Mouse (Mus musculus) kidney, postnatal 4 days (tissue): ENCODE measurements at regions not wholly inside any gene's neighbourhood (a gene's known extent, or its start where the extent isn't known, plus 50 kb on each side); places are given as distances from the start of the nearest gene placed in this dataset.

Experiments used
- DNase-seq, 2 experiments: peaks; one replicate each; pipeline ENCODE4 v3.0.0; 2021; ENCODE audit warnings: mixed read lengths in 2 of 2

GRCm38 (mm10) chr3:52756006-52756405 is 261.0 kb downstream of the Cog6 start:
- no peak for DNase-seq

- DNase-seq = peak; percentile 70 to 79
Observed at GRCm38 (mm10) chr3:52754978-52755377, 262.1 kb downstream of the Cog6 start.

- DNase-seq = peak; percentile 12 to 30
Observed at GRCm38 (mm10) chr3:52754401-52754800, 262.6 kb downstream of the Cog6 start.

- DNase-seq = no peak
Observed at GRCm38 (mm10) chr3:52746917-52747316, 270.1 kb downstream of the Cog6 start.

- DNase-seq = peak; percentile 63 to 73
Observed at GRCm38 (mm10) chr3:52744334-52744733, 272.7 kb downstream of the Cog6 start.

- no peak for DNase-seq
Observed at GRCm38 (mm10) chr3:52740466-52741026, 276.5 kb downstream of the Cog6 start.

- DNase-seq = no peak
Observed at GRCm38 (mm10) chr3:52739526-52739925, 277.5 kb downstream of the Cog6 start.

GRCm38 (mm10) chr3:52738386-52738785 is 278.7 kb downstream of the Cog6 start:
- DNase-seq = no peak

GRCm38 (mm10) chr3:52735939-52736338 is 281.1 kb downstream of the Cog6 start:
- DNase-seq = no peak

GRCm38 (mm10) chr3:52731941-52732340 is 285.1 kb downstream of the Cog6 start:
- no peak for DNase-seq

- no peak for DNase-seq
Observed at GRCm38 (mm10) chr3:52731491-52731890, 285.5 kb downstream of the Cog6 start.

GRCm38 (mm10) chr3:52729731-52730130 is 287.3 kb downstream of the Cog6 start:
- DNase-seq = no peak

GRCm38 (mm10) chr3:52728860-52729259 is 288.2 kb downstream of the Cog6 start:
- no peak for DNase-seq

GRCm38 (mm10) chr3:52728426-52728825 is 288.6 kb downstream of the Cog6 start:
- no peak for DNase-seq

- no peak for DNase-seq
Observed at GRCm38 (mm10) chr3:52724354-52724753, 292.7 kb downstream of the Cog6 start.

- DNase-seq = no peak
Observed at GRCm38 (mm10) chr3:52722946-52723345, 294.1 kb downstream of the Cog6 start.

GRCm38 (mm10) chr3:52719181-52719580 is 297.9 kb downstream of the Cog6 start:
- peak; percentile 10 to 37 for DNase-seq

- DNase-seq = no peak
Observed at GRCm38 (mm10) chr3:52717324-52717723, 299.7 kb downstream of the Cog6 start.

- DNase-seq = no peak
Observed at GRCm38 (mm10) chr3:52712151-52712550, 304.9 kb downstream of the Cog6 start.

- peak; percentile 33 to 40 for DNase-seq
Observed at GRCm38 (mm10) chr3:52711133-52711532, 305.9 kb downstream of the Cog6 start.

GRCm38 (mm10) chr3:52708746-52709145 is 308.3 kb downstream of the Cog6 start:
- no peak for DNase-seq

- DNase-seq = no peak
Observed at GRCm38 (mm10) chr3:52708301-52708700, 308.7 kb downstream of the Cog6 start.

GRCm38 (mm10) chr3:52706626-52707025 is 310.4 kb downstream of the Cog6 start:
- no peak for DNase-seq

- no peak for DNase-seq
Observed at GRCm38 (mm10) chr3:52703751-52704150, 313.3 kb downstream of the Cog6 start.

GRCm38 (mm10) chr3:52702962-52703361 is 314.1 kb downstream of the Cog6 start:
- DNase-seq = no peak
